Mouse (Mus musculus) stomach, postnatal 0 days (tissue): ENCODE results near the gene Sgsm2.

ENCODE experiments used
- CTCF ChIP-seq: IDR thresholded peaks from 2 replicates; pipeline ENCODE4 v1.5.1; 2016; ENCODE audit warnings: antibody characterized with exemption, low read depth, mild to moderate bottlenecking, moderate library complexity
- EP300 ChIP-seq: optimal IDR thresholded peaks from 2 replicates; pipeline ENCODE3; 2016; ENCODE audit warnings: antibody characterized with exemption

- no peak for TF ChIP-seq CTCF
- no peak for TF ChIP-seq EP300
Measured at GRCm38 (mm10) chr11:74831191-74831605, 65.7 kb downstream of the Sgsm2 start.
